Mouse (Mus musculus): Measurements from ENCODE around the gene Tmem144. TPM values are rescaled to one million over a fixed set of nuclear protein-coding genes. Genes with fewer than 3 reads are reported as not detected.
A peak's percentile ranks its signal among the peaks of the same experiment; 100 is the strongest.

Gene Tmem144
- total RNA-seq, 2 experiments from 2014 or later, result 2.7 to 2.8 TPM

DNA sequence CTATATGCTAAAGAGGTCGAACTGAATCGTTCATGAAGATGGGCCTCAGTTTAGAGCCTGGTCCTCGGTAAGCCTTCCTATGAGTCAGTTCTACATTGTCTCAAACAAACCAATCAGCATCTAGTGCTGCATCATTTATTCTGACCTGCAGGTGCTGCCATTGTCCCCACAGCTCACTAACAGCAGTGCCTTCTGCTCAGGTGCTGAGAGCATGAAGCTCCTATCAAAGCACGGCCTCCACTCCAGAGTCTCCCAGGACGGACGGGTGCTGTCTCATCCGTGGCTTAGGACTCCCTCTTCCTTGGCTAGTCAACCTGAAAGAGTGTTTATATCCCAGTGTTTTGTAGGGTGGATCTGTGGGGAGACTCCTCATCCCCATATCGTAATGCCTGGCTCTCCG lies 14.0 kb upstream of the Tmem144 start:
- ATAC-seq (replicated peaks; ENCODE audit: poor library complexity, severe bottlenecking), result no peak

- no peak for ATAC-seq (replicated peaks; ENCODE audit: poor library complexity, severe bottlenecking)
Measured at GRCm38 (mm10) chr3:79866089-79866488, 13.5 kb upstream of the Tmem144 start.

GRCm38 (mm10) chr3:79864824-79865223 lies 12.3 kb upstream of the Tmem144 start:
- ATAC-seq (replicated peaks; ENCODE audit: poor library complexity, severe bottlenecking), result peak; percentile 99

- no peak for ATAC-seq (replicated peaks; ENCODE audit: poor library complexity, severe bottlenecking)
Measured at GRCm38 (mm10) chr3:79858221-79858620, 5.6 kb upstream of the Tmem144 start.

DNA sequence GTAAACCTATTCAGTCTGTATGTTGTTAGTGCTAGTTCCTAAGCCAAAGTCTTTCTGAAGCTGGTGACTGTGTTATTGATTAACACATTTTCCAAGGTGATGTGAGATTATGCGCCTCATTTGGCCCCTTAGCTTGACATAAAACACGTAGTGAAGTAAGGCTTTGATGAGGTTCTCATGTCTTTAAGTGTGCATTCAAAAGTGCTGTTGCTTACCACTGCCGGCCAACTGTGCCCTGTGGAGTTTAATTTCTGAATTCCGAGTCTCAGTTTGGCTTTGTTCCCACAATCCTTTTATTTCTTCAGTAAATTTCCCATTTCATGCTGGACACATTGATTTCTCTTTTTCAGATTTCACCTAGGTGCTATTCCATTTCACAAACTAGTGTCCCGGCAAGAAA lies 5.2 kb upstream of the Tmem144 start:
- no peak for ATAC-seq (replicated peaks; ENCODE audit: poor library complexity, severe bottlenecking)

- ATAC-seq (replicated peaks; ENCODE audit: poor library complexity, severe bottlenecking), result no peak
Measured at GRCm38 (mm10) chr3:79852108-79852507, 465 bp downstream of the Tmem144 start.

DNA sequence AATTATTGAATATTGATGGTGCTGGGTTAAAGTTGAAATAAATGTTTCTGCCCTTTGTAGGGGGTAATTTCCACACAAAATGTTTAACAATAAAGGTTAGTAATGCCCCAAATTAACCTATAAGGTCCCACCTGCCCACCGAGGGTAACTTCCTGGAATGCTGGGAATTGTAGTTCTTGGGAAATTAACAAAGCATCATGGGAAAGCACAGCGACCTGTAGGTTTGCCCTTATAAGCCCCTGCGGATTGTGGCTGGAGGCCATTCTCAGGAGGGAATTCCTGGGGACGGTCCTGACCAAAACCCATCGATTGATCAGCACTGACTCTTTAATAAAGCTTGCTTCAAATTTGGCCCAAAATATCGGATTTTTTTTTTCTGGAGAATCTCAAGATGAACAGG lies 1.9 kb downstream of the Tmem144 start:
- ATAC-seq (replicated peaks; ENCODE audit: poor library complexity, severe bottlenecking), result no peak

GRCm38 (mm10) chr3:79849621-79850020 lies 3.0 kb downstream of the Tmem144 start:
- ATAC-seq (replicated peaks; ENCODE audit: poor library complexity, severe bottlenecking), result no peak

DNA sequence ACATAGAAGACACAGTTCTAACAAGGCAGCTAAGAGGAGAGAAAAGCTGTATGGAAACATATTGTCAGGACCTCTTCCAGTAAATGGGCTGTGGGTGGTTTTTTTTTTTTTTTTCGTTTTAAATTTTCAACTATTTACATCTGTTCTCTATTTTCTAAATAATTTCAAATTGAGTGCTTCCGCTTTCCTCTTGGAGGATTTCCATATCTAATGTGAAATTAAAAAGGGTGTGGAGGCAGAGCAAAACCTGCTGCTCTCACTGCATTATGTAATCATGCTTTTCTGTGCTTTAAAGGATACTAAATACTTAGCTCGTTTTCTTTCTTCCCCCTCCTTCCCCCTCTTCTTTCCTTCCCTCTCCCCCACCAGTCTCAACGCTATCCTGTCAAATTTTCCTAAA lies 3.7 kb downstream of the Tmem144 start:
- no peak for ATAC-seq (replicated peaks; ENCODE audit: poor library complexity, severe bottlenecking)

DNA sequence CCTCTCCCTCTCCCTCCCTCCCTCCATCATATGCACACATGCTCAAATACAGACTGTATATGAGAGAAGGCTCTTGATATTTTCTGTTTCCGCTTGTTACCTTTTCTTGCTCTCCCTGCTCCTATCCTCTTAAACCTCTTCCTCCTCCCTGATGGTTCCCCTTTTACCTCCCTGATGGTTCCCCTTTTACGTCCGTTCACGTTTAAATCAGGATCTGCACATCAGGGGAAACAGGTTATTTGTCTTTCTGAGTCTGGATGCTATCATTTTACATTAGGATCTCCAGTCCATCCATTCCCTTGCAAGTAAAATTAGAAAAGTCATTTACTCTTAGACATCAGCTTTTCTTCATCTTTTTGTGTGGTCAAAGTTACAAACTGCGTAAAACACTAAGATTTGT lies 5.9 kb downstream of the Tmem144 start:
- peak; percentile 46 for ATAC-seq (replicated peaks; ENCODE audit: poor library complexity, severe bottlenecking)

- ATAC-seq (replicated peaks; ENCODE audit: poor library complexity, severe bottlenecking), result peak; percentile 71
Measured at GRCm38 (mm10) chr3:79843999-79844398, 8.6 kb downstream of the Tmem144 start.

GRCm38 (mm10) chr3:79842616-79843016 lies 10.0 kb downstream of the Tmem144 start:
- ATAC-seq (replicated peaks; ENCODE audit: poor library complexity, severe bottlenecking), result peak; percentile 77

GRCm38 (mm10) chr3:79842165-79842564 lies 10.4 kb downstream of the Tmem144 start:
- ATAC-seq (replicated peaks; ENCODE audit: poor library complexity, severe bottlenecking), result peak; percentile 47

DNA sequence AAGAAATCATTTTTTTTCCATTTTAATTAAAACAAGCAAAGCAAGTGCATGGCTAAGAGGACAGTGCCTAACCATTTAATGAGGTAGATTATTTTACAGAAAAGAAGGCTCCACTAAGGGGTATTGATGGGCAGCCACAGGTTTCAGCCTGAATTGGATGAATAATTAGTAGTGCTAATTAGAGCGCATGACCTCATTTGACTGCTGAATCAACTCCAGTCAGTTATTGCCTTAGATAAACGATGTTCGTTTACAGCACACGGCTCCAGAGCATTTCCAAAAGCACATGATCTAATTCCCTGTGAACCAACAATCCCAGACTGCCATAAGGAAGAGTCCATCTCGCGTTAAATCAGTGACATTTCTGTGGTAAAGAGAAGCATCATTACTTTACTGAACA lies 11.1 kb downstream of the Tmem144 start:
- no peak for ATAC-seq (replicated peaks; ENCODE audit: poor library complexity, severe bottlenecking)

DNA sequence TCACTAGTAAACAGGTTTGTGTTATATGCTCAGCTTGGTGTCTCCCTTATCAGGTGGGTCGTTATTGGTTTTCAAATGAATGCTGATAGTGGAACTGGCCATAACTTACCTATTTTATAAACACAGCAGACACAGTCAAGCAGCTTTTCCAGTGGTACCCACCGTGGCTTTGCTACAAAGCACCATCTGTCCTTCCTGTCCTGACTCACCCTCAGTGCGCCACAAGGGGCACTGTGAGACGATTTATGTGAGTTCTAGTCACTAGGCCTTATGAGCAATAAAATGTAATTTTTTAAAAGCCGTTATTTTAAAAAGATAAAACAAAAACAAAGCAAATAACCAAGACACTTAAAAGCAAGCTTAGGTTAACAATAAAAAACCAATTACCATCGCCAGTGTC lies 13.8 kb downstream of the Tmem144 start:
- ATAC-seq (replicated peaks; ENCODE audit: poor library complexity, severe bottlenecking), result peak; percentile 53

GRCm38 (mm10) chr3:79829289-79829688 lies 23.3 kb downstream of the Tmem144 start:
- ATAC-seq (replicated peaks; ENCODE audit: poor library complexity, severe bottlenecking), result no peak

DNA sequence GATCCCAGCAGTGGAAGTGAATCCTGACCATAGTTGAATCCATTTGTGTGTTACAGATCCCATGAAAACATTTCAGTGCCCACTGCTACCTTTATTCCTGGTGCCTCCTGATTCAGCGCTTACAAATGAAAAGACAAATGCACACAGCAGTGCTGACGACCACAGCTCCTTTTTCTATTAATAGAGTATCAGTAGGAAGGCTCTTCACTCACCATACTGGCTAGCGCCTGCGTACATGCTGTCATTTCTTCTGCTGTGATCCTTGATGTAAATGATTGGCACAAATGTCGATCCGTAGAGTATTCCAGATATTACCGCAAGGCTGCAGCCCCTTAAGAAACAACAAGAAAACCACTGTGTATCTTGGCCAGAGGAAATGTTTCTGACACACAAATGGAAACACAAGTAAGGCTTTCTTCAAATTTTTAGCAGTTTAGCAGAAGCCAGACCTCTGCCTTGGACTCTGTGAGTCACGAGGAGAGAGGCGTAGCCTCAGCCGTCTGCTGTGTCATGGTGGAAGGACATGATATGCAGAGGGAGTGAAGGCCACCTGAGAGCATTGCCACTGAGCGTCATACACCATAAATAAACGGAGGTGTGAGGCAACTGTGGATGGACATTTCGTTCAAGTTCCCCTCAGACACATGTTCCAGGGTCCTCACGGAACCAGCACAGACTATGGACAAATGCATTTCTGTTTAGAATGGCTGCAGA lies 27.3 kb downstream of the Tmem144 start:
- ATAC-seq (replicated peaks; ENCODE audit: poor library complexity, severe bottlenecking), result no peak

DNA sequence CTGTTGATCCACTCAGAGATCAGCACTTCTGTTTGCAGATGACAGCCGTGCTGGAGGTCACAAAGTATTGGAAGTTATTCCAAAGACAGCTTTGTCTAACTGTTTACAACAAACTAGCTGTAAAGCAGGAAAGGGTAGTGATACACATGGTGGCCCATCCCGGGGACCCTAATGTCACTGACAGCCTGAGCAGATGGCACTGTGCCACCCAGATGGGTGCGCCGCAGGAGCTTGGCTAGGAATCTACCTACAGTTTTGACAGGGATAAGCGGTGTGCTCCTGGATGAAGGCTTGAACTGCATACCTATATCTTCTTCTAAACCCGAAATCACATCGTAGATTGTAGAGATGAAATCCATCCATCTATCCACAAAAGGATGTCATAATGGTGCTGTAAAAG lies 29.4 kb downstream of the Tmem144 start:
- no peak for ATAC-seq (replicated peaks; ENCODE audit: poor library complexity, severe bottlenecking)

DNA sequence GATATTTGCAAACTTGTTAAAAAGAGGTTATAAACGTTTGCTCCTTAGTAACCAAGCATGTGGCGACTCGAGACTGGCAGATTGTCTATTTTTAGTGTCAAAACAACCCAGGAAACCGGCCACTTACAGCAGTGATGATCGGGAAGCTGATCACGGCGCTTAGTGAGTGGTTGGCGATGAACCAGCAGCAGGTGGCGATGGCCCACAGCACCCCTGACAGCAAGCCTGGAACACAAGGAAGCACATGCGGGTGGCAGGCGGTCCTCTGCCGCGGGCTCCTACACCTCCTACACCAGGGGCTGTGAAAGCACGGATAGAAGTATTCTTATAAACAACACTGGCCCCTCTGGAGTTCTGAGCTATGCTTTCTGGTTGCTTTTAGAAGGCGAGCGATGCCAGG lies 31.4 kb downstream of the Tmem144 start:
- no peak for ATAC-seq (replicated peaks; ENCODE audit: poor library complexity, severe bottlenecking)

DNA sequence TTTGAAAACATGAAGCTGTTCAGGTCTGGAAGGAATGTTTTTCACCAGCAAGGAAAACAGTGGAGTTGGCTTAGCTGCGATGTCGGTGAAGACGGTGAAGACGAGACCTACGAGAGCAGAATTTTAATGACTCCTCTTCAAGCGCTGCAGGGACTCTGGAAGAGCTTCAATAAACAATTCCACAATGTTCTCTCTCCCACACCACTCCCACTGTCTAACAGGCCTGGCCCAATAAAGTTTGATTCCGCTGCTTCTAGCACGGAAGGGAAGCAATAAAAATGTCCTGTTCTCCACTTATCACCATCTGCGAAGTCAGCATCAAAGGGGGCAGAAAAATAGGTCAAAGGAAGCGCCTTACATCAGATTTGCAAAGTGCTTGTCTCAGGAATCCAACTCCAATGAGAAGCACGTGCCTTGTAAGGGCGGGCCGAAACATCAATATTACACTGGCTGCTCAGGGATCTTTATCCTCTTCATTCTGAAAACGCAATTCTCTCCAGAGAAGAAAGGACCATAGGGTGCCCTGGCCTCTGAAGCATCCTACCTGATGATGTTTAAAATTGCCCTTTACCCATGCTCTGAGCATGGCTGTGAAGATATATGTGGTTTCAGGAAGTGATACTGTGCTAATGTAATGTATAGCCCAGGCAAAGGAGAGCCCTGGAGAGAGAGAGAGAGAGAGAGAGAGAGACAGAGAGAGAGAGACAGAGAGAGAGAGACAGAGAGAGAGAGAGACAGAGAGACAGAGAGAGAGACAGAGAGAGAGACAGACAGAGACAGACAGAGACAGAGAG lies 34.2 kb downstream of the Tmem144 start:
- ATAC-seq (replicated peaks; ENCODE audit: poor library complexity, severe bottlenecking), result 0 out of 2 replicates have a peak, but pooled peaks have one; percentile 51

DNA sequence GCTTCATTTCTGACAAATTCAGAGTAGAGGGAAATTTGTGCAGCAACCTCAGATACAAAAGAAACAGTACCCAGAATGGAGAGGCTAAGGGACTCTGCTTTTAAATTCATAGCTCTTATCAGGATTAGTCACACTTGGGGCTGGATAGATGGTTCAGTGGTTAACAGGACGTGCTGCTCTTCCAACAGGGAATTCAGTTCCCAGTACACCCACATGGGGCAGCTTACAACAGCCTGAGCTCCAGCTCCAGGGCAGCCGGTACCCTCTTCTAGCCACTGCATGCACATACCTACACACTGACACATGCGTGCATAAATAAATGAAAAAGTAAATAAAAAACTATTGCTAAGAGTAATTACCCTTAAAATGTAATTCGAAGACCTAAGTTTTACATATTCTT lies 36.3 kb downstream of the Tmem144 start:
- ATAC-seq (replicated peaks; ENCODE audit: poor library complexity, severe bottlenecking), result no peak
